Mouse (Mus musculus): ENCODE results near the gene Gfi1.

The Gfi1 gene

GRCm38 (mm10) chr5:107725435-107726261 is at the start of gene Gfi1:
Gene Gfi1, minus strand, starts transcription at chr5:107726036.
- no peak for DNase-seq (ENCODE audit: low spot score)

- DNase-seq (ENCODE audit: low spot score) = no peak
These were observed 46.2 kb upstream of the Gfi1 start for GRCm38 (mm10) chr5:107772049-107772448.

GRCm38 (mm10) chr5:107768224-107768623 is 42.4 kb upstream of the Gfi1 start:
- no peak for DNase-seq (ENCODE audit: low spot score)

GRCm38 (mm10) chr5:107765946-107766345 is 40.1 kb upstream of the Gfi1 start:
- DNase-seq (ENCODE audit: low spot score) = no peak

GRCm38 (mm10) chr5:107764486-107764885 is 38.6 kb upstream of the Gfi1 start:
- DNase-seq (ENCODE audit: low spot score) = no peak

GRCm38 (mm10) chr5:107763674-107764073 is 37.8 kb upstream of the Gfi1 start:
- DNase-seq (ENCODE audit: low spot score) = no peak

- no peak for DNase-seq (ENCODE audit: low spot score)
These were observed 33.3 kb upstream of the Gfi1 start for GRCm38 (mm10) chr5:107759121-107759520.

GRCm38 (mm10) chr5:107756072-107756471 is 30.2 kb upstream of the Gfi1 start:
- DNase-seq (ENCODE audit: low spot score) = no peak

GRCm38 (mm10) chr5:107754740-107755139 is 28.9 kb upstream of the Gfi1 start:
- DNase-seq (ENCODE audit: low spot score) = no peak

GRCm38 (mm10) chr5:107753656-107754055 is 27.8 kb upstream of the Gfi1 start:
- no peak for DNase-seq (ENCODE audit: low spot score)

- no peak for DNase-seq (ENCODE audit: low spot score)
These were observed 23.5 kb upstream of the Gfi1 start for GRCm38 (mm10) chr5:107749229-107749916.

- DNase-seq (ENCODE audit: low spot score) = no peak
These were observed 13.2 kb upstream of the Gfi1 start for GRCm38 (mm10) chr5:107739023-107739422.

- no peak for DNase-seq (ENCODE audit: low spot score)
These were observed 12.5 kb upstream of the Gfi1 start for GRCm38 (mm10) chr5:107738296-107738695.

- no peak for DNase-seq (ENCODE audit: low spot score)
These were observed 10.3 kb upstream of the Gfi1 start for GRCm38 (mm10) chr5:107736171-107736570.

GRCm38 (mm10) chr5:107731844-107732243 is 6.0 kb upstream of the Gfi1 start:
- no peak for DNase-seq (ENCODE audit: low spot score)

GRCm38 (mm10) chr5:107731408-107731807 is 5.6 kb upstream of the Gfi1 start:
- DNase-seq (ENCODE audit: low spot score) = no peak

GRCm38 (mm10) chr5:107727007-107727402 is 1.2 kb upstream of the Gfi1 start:
- DNase-seq (ENCODE audit: low spot score) = no peak

- DNase-seq (ENCODE audit: low spot score) = no peak
These were observed 608 bp upstream of the Gfi1 start for GRCm38 (mm10) chr5:107726281-107727006.

GRCm38 (mm10) chr5:107724661-107725434 is 988 bp downstream of the Gfi1 start:
- no peak for DNase-seq (ENCODE audit: low spot score)

GRCm38 (mm10) chr5:107723541-107724511 is 2.0 kb downstream of the Gfi1 start:
- DNase-seq (ENCODE audit: low spot score) = no peak
